Mouse (Mus musculus) ES-E14 (cell line): ENCODE measurements around the gene Olfr1389.

Source experiments
- CHD2 ChIP-seq: IDR thresholded peaks from 2 replicates; pipeline ENCODE4 v1.6.1; 2014; ENCODE audit warnings: mild to moderate bottlenecking, low read depth, low read length, inconsistent platforms
- HCFC1 ChIP-seq: IDR thresholded peaks from 2 replicates; pipeline ENCODE4 v1.6.1; 2012; ENCODE audit warnings: low read length, inconsistent platforms, borderline replicate concordance; ENCODE audit not compliant: insufficient read depth
- MAFK ChIP-seq: IDR thresholded peaks from 2 replicates; pipeline ENCODE4 v1.6.1; 2014; ENCODE audit warnings: mild to moderate bottlenecking, low read depth, low read length, inconsistent platforms; ENCODE audit not compliant: insufficient read depth

DNA sequence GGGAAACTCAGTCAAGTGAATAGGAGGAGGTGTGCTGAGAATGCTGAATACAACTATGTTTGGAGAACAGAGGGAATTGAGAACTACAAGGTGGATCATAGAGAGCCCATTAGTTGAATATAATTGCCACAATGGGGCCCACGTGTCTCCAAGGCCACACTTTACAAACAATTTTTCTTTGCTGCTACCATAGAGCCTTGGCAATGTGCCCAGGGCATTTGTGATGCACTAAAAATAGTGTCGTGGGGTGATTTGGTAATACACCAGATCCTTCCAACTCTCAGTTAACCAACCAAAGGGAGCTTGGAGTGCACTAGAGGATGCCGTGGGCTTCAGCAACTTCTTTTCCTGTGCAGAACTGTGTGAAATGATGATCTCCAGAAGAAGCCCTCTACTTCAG lies 13.5 kb downstream of the Olfr1389 start, which contains the start of gene Olfr1388:
- TF ChIP-seq HCFC1 (no peak), MAFK (no peak), CHD2 (no peak)
